Mouse (Mus musculus) inflammation-experienced regulatory T-cells, adult 6 months (primary cell): ENCODE results near the gene Srpx2. TPM values are rescaled to one million over a fixed set of nuclear protein-coding genes. Genes with fewer than 3 reads are reported as not detected.

Experiments
- ATAC-seq: one replicate; pipeline ENCODE4 v1.8.0; 2017
- polyA plus RNA-seq, 3 experiments: library from polyadenylated mRNA; unstranded; fragments of 100-300 nt; shearing (Covaris generic); gene quantifications; one replicate each; pipeline ENCODE4 v1.2.1; 2017

The Srpx2 gene
- polyA plus RNA-seq = not detected

DNA sequence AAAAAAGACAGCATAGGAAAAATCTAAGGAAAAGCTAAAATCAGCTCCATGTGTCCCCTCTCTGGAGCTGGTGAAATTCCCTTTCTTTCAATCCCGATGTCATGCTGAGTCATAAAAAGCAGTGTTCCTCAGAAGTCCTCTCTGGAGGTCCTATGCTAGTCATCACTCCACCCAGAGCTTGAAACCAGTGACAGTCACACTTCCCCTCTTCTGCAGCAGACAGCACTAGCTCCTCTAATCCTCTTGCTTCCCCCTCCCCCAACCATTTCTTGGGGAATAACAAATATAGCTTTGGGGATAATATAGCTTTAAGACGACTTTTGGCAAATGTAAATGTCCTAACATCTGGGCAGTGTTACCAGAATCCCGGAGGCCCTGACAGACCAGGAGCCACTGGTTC lies at the start of gene Srpx2:
TSS of gene Srpx2 (plus strand) at position 166 of the 400 bp plus-strand sequence.
- ATAC-seq = no peak

DNA sequence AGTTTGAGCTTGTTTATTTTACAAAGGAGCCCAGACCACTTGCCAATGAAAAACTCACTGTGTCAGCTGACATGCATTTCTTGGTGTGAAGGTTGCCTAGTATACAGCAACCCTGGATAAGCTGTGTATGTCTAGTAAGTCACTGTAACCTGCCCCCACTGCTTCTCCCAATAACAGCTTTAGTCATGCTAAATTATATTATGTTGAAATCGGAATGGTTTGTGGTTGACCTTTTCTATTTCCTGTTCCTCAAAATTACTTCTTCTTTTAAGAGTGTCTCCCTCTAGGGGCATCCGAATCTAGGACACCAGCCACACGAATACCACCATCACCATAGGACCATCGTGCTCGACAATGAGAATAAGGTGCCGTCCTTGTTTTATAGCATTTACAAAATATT lies 38.5 kb upstream of the Srpx2 start:
- no peak for ATAC-seq

DNA sequence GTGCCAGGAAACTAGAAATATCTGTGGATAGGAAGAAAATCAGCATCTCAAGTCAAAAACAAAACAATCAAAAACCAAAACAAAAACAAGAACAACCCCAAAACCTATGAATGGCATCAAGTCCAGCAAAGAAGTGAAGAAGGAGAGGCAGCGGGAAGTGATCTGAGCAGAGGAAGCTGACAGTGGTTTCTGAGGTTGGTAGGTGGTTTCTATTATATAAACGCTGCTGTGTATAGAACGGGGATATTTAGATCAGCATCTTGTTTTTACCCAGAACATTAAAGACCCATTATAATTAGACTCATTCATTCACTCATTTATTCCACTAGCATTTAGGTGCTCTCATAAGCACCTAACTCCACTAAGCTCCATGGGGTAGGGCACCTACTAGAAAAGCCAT lies 20.9 kb upstream of the Srpx2 start:
- ATAC-seq = peak; percentile 46

DNA sequence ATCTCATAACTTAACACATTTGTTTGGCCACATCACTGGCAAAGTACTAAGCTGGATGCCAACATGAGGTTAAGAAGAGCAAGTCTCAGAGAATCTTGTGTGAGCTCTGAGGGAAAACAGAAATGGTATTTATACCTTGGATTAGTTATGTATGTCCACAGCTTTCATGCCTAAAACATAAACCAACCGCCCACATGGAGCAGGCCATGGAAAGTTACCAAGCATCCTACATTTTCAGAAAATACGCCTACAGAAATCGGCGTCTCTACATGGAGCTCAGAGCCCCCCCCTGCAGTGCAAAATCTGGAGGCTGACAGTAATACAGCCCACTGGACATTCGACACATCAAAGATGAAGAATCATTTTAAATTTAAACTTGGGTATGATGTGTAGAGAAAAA lies 20.1 kb upstream of the Srpx2 start:
- ATAC-seq = no peak

DNA sequence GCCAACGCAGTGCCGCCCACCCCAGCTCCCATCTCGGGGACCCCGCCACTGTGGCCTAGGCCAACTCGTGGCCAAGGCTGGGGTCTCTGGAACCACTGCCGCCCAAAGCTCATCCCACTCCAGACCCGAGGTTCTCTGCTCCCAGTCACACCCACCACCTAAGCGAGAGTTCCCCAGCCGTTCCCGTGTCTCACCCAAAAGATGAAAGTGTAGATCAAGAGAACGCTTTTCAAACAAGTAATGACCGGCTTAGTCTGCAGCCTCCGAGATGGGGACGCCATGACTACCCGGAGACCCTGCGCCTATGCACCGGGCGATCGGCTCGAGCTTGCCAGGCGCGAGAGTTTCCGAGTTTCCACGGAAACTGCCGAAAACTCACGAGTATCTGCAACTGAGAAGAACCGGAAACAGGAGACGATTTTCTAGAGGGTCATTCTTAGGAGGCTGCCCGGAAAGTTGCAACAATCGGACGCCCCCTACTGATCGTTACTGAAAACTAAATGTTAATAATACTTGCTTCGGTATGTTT lies 10.1 kb upstream of the Srpx2 start, which contains the start of gene Tspan6:
TSS of gene Tspan6 (minus strand) at position 416 of the 529 bp plus-strand sequence.
- peak; percentile 97 for ATAC-seq

DNA sequence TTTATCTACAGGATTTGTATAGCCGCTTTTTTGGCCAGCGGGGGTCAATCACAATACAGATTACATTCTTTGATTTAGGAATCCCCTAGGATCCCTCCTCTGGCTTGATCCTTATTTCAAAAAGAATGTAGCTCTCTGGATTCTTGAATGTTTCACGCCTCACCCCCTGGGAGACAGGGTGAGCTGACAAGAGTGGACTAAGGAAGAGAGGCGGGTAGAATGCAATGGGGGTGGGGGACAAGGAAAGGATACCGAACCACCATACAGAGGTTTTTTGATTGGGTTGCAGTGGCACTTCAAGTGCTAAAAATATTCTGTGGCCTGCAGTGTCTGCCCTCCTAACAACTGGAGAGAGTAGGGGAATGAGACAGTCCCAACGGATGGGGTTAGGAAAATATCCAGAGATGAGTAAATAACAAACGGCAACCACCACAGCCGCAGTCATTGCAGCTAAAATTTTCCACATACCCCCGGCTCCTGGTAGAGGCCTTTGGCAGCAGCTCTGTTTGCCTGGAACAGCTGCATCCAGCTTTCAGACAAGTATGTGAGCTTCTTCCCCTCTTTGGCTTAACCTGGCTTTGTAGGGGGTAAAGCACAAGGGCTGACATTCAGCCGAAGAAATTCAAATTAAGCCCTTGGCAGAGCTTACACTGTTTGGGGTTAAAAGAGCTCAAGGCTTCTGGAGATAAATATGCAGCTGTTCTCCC lies 3.3 kb downstream of the Srpx2 start:
- ATAC-seq = no peak

DNA sequence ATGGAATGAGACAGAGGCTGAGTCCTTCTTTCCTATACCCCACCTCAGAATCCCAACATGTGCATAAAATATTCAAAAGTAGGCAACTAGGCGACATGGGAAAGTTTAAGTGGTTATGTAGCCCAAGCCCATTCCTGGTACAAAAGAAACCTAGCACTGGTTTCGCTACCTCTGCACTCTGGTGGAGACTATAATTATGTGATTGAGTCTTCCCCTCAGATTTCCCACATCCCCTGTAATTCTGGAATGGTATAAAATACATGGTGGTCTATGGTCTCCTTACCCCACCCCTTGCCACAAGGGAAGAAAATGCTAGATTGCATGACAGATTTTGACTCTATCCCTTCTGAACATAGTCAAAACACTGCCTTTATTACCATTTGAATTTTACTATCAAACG lies 4.8 kb downstream of the Srpx2 start:
- ATAC-seq = no peak

DNA sequence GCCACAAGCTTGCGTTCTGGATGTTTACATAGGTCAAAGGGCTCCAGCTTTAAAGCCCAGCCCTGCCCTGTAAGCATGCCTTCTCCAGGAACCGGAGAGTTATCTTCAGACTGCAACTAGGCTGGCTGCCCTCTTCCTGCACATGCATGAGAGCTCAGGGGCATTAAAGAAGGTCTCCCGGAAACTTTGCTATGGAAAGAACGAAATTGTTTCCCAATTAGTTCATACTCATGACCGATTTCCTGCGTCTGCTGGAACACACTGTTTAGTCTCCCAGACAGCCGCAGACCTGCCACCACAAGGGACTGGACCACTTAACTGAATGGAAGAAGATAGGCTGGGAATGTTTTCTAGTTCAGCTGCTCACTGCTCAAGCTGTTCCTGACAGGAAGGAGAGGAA lies 6.0 kb downstream of the Srpx2 start:
- ATAC-seq = no peak

DNA sequence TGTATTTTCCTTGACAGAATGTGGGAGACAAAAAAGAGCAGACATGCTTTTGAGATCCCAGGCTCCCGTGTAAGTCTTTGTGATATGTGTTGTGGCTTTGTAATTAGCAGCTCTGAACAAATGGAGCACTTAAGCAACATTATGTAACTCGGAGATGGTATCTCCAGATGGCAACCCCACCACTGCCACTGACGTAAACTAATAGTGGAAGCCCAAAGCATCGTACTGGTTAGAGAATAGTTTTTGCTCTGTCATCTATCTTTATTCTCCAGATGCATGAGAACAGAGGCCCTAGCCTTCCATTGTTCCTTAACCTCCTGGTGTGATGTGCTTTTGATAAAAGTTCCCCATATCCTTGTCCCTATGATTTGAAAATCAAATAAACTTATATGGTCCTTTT lies 13.0 kb downstream of the Srpx2 start:
- no peak for ATAC-seq

DNA sequence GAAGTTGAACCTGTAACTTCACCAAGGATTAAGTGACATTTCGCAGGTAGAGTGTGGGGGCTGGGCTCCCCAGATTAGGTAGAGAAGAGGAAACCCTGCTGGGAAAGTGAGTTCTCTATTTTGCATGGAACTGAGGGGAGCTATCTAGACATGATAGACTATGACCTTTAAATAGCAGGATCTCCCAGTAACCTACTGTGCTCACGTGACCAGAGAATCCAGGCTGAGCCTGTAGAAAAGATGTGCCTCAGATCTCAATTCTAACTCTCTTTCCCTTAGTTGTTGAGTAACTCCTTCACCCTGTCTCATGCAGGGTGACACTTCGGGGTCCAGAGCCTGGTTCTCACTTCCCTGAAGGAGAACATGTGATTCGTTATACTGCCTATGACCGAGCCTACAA lies 18.5 kb downstream of the Srpx2 start:
- ATAC-seq = no peak

DNA sequence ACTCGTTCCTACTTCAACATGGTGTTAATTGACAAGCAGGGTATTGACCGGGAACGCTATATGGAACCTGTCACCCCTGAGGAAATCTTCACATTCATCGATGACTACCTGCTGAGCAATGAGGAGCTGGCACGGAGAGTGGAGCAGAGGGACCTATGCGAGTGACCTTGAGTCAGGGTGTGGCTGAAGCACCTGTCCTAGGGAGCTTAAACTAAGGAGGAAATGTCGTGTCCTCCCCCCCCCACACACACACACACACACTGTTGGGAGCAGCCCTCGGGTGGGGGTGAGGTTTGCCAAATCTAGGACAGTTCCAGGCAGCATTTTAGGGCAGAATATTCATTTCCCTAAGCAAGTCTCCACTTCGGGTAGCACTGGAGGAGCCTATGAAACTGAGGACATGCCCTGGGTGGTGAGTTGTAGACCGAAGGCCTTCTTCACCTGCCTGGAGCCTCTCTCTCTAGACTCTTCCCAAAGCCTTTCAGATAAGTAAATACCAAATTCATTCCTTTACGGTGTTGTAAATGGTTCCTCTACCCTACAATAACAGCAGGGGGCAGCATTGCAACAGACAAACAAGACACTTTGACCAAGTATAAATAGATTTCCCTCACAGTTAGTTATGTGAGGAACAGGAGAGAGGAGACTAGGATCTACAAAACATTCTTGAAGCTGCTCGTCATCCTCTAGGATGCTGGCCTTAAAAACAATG lies 23.2 kb downstream of the Srpx2 start:
- ATAC-seq = no peak

DNA sequence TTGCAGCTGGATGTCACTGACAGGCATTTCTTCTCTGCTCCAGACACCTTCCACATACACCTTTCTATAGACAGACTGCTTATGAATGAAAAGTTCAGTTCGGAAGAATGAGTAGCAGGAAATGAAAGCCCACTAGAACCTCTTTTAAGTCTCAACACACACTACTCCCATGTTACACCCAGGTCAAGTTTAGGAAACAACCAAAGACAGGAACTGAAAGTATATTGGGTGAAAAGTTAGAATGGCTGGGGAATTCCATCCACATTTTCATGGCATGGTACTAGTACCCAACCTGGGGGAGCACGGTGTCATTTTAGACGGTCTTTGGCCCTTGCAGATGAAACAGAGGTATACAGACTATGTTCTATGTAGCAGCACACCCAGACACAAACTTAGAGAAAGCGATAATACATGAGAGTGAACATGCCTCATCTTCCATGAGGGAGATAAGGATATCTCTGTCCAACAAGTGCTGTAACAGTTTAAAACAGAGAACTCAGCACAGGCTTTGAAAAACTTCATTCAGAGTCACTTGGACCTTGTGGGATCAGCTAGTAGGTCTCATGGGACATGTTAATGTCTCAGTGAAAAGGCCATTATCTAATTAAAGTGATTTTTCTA lies 28.5 kb downstream of the Srpx2 start:
- no peak for ATAC-seq

DNA sequence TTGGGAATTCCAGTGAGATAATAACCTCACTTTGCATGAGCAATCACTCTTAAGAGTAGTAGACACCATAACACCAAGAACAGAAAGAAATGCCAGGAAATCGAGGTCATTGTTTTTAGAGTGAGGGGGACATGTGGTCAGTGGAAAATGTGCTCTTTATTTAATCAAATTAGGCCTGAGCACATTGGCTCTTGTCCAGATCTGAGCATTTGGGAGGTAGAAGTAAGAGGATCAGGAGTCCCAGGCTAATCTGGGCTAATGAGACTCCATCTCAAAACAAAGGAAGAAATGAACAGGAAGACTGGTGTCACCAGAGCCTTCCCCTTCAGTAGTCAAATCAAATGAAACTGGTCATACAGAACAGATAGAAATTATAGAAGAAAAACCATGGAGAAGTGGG lies 31.3 kb downstream of the Srpx2 start:
- no peak for ATAC-seq

DNA sequence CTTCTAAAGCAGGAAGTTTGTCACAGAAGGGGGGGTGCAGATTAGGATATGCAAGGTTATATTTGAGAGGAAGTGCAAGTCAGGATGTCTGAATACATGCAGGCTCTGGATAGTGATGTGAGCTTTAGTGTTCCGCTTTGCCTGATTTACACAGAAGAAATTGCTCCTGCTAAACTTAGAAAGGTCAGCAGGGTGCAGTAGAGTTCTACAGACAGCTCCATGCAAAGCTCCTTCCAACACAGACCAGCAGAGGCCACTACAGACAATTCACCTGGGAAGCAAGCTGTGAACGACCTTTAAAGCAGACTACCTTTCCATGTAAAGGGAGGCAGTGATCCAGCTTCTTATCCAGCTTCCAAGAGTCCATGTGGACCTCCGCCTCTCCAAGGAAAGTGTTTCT lies 39.2 kb downstream of the Srpx2 start:
- ATAC-seq = peak; percentile 96

DNA sequence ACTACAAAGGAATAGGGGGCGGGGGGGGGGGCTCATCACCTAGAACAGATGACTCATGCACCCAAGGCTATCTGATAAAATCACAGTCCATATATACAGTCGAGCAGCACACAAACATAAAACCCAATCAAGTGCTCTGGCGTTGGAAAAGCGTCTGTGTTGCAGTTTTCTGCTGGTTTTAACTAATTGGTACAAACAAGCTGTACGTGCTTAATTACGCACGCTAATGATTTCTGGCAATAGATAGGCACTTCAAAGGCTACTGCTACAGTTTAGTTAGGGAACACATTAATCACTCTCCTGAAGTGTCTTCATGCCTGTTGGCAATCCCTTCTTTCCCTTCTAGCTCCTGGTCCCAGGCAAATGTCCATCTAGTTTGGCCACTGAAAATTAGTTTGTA lies 46.4 kb downstream of the Srpx2 start:
- ATAC-seq = no peak

DNA sequence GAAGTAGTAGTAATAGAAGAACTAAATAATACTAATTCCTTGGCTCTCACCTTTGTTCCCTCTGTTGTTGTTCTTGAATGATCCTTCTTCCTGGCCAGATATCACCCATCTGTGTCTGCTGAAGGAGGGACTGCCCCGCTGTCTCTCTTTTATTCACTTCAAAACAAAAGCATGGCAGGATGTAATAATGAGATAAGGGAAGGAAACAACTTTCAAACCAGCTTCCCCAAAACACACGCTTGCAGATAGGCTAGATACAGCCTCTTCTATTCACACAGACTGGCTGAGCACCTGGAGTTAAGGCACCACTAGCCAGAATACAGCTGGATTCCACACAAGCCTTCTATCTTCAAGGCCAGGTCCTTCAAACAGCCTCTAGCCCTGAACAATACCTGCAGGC lies 52.4 kb downstream of the Srpx2 start:
- ATAC-seq = peak; percentile 81

DNA sequence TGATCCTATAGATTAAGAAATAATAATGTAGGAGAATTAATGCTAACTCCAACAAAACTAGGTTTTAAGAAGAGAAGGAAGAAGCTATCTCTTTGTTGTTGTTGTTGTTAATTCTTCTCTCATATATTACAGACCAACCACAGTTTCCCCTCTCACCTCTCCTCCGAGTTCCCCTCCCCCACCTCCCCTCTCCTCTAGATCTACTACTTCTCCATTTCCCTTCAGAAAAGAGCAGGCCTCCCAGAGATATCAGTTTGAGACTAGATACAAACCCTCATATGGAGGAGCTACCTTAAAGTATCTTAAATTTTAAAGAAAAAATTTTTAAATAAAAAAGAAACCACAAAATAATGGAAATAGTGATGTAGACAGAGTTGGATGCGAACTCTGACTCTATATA lies 56.4 kb downstream of the Srpx2 start:
- ATAC-seq = no peak

DNA sequence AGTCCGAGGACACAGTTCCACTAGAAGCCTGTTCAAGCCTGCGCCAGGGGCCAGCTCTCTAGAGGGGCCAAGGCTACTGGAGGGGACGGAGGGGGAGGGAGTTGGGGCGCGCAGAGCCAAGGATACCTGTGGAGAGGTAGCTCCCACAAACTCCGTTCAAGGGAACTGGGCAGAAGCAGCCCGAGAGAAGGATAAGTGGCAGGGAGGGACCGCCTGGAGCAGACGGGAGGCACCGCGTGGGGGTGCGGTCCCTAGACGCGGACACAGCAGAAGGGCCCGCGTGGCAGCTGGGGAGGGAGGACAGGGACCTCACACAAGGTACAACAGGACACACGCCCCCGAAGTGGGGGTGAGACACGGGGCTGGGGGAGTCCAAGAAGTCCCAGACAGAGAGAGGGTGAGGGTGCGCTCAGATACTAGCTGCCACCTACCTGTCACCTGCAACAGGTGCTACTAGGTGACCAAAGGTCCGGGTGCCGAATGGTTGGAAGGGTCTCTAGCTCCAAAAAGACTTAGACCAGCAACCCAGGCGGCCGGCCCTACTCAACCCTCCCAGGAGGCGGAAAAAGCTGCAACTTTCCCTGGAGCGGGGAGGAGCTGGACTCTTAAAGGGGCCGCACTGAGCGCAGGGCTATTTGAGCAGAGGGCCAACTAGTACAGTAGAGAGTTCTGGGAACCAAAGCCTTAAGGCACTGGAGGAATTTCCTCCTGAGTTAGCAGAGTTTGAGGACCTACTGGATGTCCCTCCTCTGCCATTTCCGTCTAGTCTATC lies 73.2 kb downstream of the Srpx2 start, which contains the start of gene Sytl4:
TSS of gene Sytl4 (minus strand) at position 582 of the 772 bp plus-strand sequence.
- no peak for ATAC-seq
